Mouse (Mus musculus) hindlimb bud, embryonic 11.5 days (tissue): ENCODE measurements around the gene Fancl.
"Not testable (repeated sequence)": the region's sequence is repeated elsewhere in the genome, so short reads cannot be mapped to it uniquely, and the experiment has no call there.

ENCODE experiments used
- DNase-seq: peaks from one replicate; pipeline ENCODE4 v3.0.0-alpha.2; 2012; ENCODE audit warnings: low read depth, low spot score; ENCODE audit errors: extremely low spot score

Gene Fancl

DNA sequence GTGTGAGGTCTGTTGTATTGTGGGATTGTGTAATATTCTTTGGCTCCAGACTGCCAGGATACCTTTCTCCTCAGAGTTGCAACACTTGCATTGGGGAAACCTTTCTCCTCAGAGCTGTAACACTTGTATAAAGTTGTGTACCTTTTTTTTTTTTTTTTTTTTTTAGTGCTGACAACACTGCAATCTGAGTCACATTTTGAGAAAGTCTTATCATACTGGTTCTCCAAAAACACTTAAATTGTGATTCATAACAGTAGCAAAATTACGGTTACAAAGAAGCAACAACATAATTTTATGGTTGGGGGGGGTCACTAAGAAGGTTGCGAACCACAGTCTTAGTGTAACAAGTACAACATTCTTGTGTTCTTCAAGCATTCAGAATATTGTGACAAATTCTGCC lies at the start of gene Fancl:
TSS of gene Fancl (plus strand) at position 165 of the 400 bp plus-strand sequence.
- no peak for DNase-seq

DNA sequence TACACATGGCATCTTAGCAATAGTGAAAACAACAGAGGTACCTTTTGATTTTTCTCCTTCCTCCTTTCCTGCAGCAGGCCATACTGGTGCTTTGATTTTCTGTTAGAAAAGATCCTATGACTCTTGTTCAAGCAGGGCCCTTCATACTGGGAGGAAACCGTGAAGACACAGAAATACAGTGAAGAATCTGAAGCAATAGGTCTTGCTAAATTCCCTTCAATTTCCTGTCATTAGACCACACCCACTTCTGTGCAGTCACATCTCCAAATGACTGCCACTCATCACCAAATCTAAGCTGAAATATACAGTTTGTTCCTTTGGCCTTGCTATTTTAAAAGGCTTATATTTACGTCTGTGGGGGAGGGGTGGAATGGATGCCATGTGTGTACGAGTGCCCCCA lies 49.1 kb upstream of the Fancl start:
- no peak for DNase-seq

DNA sequence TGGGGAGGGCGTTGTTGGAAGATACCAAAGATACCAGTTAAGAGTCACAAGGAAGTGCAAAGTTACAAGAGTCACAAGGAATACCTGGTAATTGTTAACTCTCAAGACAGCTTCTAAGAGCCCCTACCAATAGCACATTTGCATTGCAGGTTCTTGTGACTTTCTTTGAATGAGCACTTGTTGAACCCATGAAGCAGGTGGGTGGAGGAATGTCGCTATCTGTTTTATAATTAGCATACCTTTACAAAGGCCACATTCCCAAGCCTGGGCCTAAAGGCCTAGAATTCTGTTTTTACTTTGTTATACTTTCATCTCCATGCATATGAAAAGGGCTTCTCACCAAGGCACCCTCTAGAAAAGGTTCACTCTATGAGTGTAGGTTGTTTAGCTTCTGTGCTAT lies 15.8 kb upstream of the Fancl start:
- DNase-seq, result not testable (repeated sequence)

DNA sequence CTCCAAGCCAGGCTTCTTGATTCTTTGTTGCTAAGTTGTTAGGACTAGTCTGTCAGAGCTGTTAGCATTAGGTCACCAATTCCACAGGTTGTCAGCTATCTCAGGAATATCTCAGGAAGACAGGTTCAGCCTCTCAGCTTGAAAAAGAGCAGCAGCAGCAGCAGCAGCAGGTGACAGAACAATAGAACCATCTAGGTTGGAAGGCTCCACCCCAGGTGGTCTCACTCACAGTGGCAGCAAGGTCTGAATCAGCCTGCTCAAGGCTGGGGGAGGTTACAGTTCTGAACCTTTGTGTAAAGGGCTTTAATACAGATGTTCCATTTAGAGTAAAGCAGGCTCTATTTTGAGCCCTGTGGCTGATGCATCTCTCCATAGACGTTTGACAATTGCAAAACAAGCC lies 14.0 kb upstream of the Fancl start:
- DNase-seq, result not testable (repeated sequence)

DNA sequence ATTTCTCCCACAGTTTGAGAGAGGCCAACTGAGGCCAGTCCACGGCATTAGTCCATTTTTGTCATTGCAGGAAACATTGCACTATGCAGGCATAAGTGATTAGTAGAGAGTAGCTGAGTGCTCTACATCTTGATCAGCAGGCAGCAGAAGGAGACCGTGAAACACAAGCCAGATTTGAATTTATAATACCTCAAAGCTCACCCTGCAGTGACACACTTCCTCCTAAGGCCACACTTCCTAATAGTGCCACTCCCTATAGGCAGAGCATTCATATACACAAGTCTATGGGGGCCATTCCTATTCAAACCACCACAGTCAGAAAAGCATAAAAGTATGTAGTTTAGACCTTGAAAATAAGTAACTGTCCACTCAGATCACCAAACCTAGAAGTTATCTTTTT lies 11.8 kb upstream of the Fancl start:
- no peak for DNase-seq

DNA sequence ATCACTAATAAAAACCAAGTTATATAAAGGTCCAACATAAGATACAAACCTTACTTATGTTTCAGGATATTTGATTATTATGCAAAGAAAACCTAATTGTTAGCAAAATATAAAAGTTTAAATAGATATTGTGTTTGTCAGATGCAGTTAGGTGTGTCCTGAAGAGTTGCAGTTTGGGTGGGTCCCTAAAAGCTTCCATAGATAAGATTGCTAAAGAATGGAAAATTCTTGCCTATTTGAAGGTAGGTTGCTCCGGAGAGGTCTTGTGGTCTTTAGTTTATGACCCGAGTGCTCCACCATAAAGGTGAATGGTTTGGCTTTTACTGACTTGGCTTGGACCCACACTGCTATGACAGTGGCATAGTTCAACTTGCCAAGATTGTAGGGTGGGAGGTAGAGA lies 7.9 kb upstream of the Fancl start:
- no peak for DNase-seq

DNA sequence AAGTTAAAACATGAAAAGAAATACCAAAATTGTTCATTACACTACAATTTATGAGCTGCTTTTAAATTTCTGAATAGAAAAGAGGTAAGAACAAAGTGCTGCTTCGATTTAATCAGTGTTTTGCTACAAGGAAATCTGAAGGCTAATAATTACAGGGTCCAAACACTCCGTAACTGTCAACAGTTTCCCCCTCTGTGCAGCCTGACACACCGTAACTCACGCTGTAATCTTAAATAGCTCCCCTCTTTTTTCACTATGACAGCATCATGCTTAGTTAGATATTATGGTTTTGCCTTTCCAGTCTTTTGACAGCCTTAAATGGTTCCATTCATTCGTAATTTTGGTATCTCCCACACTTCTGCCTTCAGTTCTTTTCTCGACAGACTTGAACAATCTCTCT lies 4.4 kb upstream of the Fancl start:
- no peak for DNase-seq

DNA sequence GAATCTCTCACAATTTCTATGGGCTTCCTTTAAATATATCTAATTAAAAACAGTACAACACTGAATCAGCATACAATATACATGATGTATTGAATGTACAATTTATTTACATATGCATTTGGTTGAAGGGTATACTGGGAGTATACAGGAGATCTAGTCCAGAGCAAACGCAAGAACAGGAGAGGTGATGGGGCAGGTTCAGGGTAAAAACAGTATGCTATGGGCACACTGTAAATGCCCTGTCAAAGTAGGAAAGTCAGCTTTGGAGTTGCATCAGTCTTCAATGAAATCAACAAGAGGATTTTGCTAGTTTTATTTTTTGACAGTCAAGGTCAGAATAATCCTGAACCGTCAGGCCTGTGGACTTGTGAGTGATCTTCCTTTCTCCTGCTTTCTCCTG lies 743 bp downstream of the Fancl start:
- DNase-seq, result peak; percentile 47

DNA sequence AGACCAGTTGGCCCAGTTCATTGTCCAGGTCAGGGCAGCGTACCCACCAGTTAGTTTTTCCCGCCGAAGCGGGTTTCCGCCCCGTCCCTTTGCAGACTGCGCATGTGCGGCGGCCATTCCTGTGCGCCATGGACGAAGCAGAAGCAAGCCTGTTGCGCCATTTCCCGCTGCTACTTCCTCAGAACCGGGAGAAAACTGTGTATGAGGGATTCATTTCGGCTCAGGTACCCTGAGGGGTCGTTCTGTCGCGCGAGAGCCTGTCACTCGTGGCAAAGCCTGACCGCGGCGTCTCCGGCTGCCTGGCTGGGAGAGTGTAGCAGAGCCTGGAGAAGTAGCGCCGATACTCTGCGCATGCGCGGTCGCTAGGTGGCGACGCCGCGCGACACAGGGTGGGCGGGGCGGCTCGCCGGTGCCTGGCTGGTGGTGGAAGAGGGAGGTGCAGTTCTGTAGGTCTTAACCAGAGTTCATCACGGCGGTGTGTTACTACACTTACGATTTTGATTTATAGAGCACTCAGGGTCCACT lies 1.2 kb downstream of the Fancl start:
- peak; percentile 72 for DNase-seq

DNA sequence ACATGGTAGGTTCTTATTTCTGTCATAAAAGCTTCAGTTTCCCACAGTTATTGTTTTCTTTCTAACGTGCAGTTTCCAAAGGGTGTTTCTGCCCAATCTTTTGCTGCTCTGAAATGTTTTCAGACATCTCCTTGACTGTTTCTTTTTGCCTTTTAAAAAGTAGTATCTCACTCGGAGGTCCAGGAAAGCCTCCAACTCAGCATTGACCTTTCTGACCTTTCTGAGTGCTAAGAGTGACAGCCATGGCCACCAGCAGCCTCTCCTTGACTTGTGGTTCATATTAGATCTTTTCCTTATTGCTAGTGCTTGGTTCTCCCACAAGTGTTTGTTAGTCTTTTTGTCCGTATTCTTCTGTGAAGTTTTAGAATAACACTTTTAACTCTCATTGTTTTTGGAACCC lies 9.6 kb downstream of the Fancl start:
- DNase-seq, result no peak

DNA sequence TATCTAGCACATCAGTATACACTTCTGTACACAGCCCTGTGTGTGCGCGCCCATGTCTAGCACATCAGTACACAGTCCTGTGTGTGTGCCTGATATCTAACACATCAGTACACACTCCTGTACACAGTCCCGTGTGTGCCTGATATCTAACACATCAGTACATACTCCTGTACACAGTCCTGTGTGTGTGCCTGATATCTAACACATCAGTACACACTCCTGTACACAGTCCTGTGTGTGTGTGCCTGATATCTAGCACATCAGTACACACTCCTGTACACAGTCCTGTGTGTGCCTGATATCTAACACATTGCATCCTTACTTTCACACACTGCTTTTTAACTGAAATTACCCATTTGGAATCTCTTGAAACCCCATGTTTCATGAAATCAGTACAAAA lies 27.0 kb downstream of the Fancl start:
- DNase-seq, result no peak

DNA sequence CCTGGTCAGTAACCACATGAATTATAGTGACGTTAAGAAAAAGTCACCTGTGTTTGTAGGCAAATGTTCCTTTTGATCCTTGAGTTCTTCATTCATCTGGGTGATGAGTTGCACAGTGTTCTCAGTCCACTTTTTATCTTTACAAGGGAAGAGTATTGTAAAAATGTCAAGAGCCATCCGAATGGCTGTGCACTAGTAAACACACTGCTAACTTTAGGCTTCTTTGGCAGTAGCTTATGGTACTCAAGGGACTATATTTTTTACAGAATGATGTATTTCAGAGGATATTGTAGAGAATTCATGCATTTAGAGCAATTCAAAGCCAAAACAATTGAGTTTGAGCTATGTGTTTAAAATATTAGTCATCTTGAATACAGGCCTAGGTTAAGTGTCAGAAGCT lies 35.5 kb downstream of the Fancl start:
- no peak for DNase-seq

DNA sequence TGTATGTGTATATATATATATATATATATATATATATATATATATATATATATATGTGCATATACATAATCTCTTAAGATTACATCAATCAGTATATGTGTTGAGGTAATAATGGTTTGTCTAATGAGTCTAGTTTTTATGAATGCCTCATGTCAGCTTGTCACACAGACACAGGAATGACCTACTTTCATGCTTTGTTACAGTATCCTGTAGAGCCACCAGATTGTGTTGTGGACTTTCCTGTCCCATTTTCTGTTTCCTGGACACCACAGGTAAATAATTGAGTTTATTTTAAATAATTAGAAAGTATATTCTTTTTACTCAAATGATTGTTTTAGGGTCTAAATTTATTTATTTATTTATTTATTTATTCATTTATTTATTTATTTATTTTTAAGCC lies 48.3 kb downstream of the Fancl start:
- no peak for DNase-seq

DNA sequence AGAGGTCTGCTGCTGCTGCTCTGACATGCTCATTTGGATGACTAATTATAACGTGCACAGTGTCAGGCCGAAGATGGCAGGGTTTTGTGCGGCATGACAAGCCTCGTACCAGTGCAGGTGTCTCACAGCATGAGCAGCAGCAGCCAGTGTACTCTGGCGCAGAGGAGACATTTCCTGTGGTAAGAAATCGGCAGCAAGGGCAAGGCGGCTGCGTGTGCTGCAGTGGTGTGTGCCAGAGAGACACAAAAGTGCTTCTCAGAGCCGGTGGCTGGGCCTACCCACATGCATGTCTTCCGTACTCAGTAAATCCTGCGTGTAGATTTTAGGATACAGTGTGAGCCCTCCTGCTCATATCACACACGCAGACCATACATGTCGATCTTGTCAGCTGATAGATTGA lies 51.9 kb downstream of the Fancl start:
- no peak for DNase-seq

DNA sequence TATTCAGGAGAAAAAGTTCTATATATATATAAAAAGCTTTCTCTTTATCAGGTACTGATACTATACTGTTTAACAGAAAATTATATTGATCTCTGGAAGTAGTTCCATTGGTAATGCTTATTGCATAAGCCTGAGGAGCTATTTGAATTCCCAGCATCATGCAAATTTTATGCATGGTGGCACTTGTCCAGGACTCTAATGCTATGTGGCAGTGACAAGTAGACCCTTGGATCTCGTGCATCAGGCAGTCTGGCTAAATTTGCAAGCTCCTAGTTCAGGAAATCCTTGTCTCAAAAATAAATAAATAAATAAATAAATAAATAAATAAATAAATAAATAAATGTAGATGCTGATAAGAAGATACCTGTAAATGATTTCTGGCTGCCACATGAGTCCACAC lies 55.2 kb downstream of the Fancl start:
- no peak for DNase-seq

DNA sequence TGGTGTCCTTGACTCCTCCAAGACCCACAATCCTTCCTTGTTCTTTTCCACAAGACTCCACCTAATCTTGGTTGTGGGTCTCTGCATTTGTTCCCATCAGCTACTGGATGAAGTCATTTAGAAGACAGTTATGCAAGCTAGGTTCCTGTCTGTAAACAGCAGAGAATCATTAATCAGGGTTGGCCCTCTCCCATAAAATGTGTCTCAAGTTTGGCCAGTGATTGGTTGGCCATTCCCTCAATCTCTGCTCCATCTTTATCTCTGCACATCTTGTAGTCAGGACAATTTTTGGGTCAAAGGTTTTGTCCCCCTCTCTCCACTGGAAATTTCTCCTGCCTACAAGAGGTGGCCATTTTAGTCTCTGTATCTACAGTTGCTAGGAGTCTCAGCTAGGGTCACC lies 58.4 kb downstream of the Fancl start:
- DNase-seq, result no peak

DNA sequence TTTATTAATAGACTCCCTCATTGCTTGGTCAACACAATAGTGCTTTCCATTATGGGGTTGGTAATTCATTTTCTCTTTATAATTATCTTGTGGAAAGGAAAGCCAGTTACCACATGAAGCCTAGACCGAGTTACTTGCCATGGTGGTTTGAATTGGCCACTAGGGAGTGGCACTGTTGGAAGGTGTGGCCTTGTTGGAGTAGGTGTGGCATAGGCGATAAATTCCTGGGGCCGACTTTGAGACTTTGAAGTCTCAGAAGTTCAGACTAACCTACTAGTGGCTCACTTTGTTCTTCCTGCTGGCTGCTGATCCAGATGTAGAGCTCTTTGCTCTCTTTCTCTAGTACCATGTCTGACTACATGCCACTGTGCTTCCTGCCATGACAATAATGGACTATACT lies 63.9 kb downstream of the Fancl start:
- DNase-seq, result no peak

DNA sequence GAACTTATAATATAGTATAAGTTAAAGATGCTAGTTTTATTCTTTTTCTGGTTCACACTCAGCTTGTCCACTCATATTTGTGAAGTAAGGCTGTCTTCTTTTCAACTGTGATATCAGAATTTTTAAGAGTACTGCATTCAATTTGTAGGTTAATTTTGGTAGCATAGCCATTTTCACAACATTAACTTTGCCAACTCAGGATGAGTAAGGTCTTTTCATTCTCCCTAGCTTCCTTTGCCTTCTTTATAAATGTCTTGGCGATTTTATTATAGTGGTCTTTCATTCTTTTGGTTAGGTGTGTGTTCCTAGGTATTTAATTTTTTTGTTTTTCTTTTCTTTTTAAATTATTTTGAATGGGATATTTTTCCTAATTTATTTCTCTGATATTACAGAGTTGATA lies 64.7 kb downstream of the Fancl start:
- DNase-seq, result no peak

DNA sequence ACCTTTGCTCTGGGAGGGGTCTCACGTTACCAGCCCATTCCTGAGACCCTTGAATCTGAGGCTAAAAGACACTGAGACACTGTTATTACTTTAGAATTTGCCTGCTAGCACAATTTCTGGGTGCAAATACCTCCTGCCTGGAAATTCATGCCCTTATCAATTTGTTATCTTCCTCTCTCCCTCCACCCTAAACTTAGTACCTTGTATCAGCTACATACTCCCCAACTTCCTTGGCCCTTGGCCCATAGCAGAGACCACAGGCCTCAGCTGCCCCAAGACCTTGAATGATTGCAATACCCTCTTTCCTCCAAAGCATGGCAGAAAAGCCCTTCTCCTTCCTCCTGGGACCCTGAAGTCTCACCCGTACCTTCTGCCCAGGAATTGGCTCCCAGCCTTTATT lies 65.3 kb downstream of the Fancl start:
- DNase-seq, result no peak

DNA sequence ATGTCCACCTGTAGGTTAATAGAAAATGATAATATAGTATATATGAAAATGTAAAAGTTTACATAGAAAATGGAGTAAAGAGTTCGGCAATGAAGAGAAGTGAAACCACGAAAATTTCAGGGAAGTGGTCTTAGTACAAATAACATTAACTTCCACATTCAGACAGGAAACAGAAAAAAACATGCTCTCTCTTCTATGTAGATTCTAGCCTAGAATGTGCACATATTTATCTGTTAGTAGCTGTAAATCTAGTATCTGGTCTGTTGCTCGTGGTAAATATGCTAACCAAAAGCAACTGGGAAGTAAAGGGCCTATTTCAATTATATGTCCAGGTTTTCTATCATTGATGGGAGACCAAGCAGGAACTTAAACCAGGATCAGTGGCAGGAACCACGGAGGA lies 66.8 kb downstream of the Fancl start:
- no peak for DNase-seq

DNA sequence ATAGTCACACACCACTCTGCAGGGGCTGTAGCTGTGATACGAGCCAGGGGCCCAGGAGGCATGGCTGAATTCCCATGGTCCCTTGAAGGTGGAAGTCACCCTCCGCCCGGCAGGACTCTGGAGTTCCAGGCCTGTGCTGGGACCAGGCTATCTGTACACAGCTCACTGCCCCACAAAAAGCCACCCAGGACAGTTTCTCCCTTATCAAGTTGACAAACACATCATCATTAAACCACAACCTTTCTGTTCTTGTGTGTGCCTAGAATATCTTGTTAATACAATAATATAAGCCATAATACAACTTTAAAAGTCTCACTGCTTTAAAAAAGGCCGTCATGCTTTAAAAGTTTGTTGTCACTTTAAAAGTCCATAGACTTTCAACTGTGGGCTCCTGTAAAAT lies 68.1 kb downstream of the Fancl start:
- DNase-seq, result no peak

DNA sequence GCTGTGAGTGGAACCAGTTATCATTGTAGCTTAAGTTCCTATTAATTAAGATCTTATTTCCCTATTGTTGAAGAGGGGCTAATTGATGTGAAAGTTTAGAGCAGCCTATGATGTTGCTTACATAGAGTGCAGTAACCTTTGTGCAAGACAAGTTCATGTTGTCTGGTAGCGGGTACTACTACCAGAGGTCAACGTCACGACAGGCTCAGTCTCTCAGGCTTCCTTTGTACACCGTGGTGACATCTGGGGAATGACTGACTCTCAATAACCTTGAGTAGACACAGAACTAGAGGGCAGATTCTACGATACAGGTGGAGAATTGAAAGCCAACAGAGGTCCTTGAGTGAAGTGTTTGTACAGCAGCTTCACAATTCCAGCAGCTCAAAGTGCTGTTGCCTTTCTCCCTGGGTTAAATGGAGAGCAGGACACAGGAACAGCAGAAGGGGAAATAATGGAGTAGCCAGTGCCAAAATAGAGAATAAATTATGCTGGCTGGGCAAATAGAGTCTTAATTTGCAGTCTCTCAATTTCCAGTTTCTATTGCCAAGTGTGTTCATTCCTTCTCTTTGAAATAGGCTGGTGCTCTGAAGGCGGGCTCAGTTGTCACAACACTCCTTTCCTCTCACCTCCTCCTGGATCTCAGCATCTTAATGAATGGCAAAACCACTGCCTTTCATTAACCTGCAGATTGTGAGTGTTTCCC lies 91.3 kb downstream of the Fancl start:
- DNase-seq, result no peak

DNA sequence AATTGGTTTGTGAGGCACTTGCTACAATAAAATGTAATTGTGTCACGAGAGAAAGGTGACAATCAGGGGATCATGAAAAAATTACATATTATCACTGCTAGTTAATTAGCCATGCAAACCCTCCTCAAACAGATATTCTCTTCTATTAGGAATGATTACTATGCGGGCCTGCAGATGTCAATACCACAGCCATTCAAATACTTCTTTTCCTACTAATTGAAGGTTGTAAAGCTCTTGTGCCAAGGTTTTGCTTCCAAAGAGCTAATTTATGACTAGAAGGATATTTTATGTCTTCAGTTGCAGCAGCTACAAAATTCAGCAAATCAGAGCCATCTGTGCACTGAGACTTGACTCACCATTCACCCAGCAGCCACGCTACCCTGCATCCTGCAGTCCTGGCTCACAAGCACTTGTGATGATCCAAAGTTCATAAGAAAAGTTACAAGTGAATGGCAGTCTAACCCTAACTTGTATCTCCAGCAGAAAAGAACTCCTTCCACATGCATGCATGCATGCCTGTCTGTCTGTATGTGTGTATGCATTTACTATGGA lies 95.8 kb downstream of the Fancl start:
- no peak for DNase-seq
